Mouse (Mus musculus): ENCODE measurements around the gene Mfsd4a. TPM values are rescaled to one million over a fixed set of nuclear protein-coding genes. Genes with fewer than 3 reads are reported as not detected.

Mfsd4a gene
- polyA plus RNA-seq, 1 experiment, result 64.1 TPM

- 58% methylated on average over 12 of the region's 12 CpGs for WGBS
Observed at GRCm38 (mm10) chr1:131981378-131982013, 86.4 kb downstream of the Mfsd4a start.

DNA sequence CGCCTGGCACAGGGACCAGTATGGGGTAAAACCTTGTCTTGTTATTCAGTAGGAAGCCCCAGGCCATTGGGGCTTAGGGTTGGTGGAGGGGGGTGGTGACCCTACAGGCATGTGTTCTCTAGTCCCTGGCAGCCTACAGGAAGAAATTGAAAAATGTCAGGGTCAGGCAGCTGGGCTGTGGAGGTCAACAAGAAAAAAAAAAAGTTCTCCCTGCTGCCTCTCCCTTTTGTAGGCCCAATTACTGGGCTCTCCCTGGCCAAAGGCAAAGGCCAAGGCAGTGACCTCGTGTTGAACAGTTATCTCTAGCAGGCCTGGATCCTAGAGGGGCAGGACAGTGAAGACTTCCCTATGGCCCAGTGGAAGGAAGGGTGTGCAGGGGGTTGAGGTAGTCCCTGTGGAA lies 87.4 kb downstream of the Mfsd4a start:
- 57% methylated on average over 2 of the region's 2 CpGs for WGBS
- TF ChIP-seq CTCF (conservative IDR thresholded peaks at IDR 0.05; ENCODE audit: insufficient read depth, insufficient read length, low read depth, low read length) (no peak), POLR2A (IDR thresholded peaks at IDR 0.05; ENCODE audit: low read depth, low read length) (no peak)
- DNase-seq, result no peak

More at GRCm38 (mm10) chr1:131981378-131982013, 86.4 kb downstream of the Mfsd4a start:
- DNase-seq, result peak; percentile 80
- Histone ChIP-seq H3K36me3 (ENCODE audit: control insufficient read depth, insufficient read depth, low read length) (no peaks in the 10 kb centered on the region), H3K27me3 (replicated peaks; ENCODE audit: control insufficient read depth, insufficient read depth, low read length) (no peaks in the 10 kb centered on the region), H3K4me1 (ENCODE audit: control insufficient read depth, insufficient read depth, low read length) (no peaks in the 10 kb centered on the region), H3K27ac (ENCODE audit: insufficient read depth, low read depth, low read length) (no peak overlapping the region), H3K4me3 (ENCODE audit: insufficient read depth, low read depth, low read length) (no peak overlapping the region)
- TF ChIP-seq POLR2A (IDR thresholded peaks at IDR 0.05; ENCODE audit: low read depth, low read length) (no peak), CTCF (conservative IDR thresholded peaks at IDR 0.05; ENCODE audit: insufficient read depth, insufficient read length, low read depth, low read length) (peak; percentile 93)

DNA sequence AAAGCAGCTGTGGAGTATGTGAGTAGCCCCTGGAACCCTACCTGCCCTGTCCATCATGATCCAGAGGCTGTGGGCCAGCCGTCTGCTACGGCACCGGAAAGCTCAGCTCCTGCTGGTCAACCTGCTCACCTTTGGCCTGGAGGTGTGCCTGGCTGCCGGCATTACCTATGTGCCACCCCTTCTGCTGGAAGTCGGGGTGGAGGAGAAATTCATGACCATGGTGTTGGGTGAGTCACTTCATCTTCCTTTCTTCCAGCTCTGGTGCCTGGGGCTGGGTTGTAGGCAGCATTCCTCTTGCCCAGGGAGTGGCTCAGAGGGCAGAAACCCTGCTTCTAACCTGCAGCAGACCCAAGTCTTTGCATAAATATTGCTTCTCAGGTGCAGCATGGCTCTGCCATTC lies 91.0 kb downstream of the Mfsd4a start:
- TF ChIP-seq CTCF (conservative IDR thresholded peaks at IDR 0.05; ENCODE audit: insufficient read depth, insufficient read length, low read depth, low read length), result no peak
- TF ChIP-seq POLR2A (IDR thresholded peaks at IDR 0.05; ENCODE audit: low read depth, low read length), result no peak

More for the DNA sequence above, 87.4 kb downstream of the Mfsd4a start:
- Histone ChIP-seq H3K27ac (ENCODE audit: insufficient read depth, low read depth, low read length) (no peak overlapping the region), H3K27me3 (replicated peaks; ENCODE audit: control insufficient read depth, insufficient read depth, low read length) (no peaks in the 10 kb centered on the region), H3K4me1 (ENCODE audit: control insufficient read depth, insufficient read depth, low read length) (no peaks in the 10 kb centered on the region), H3K36me3 (ENCODE audit: control insufficient read depth, insufficient read depth, low read length) (no peaks in the 10 kb centered on the region), H3K4me3 (ENCODE audit: insufficient read depth, low read depth, low read length) (no peak overlapping the region)

GRCm38 (mm10) chr1:131973991-131974390 lies 93.9 kb downstream of the Mfsd4a start:
- Histone ChIP-seq H3K27me3 (replicated peaks; ENCODE audit: control insufficient read depth, insufficient read depth, low read length) (no peaks in the 10 kb centered on the region), H3K4me3 (ENCODE audit: insufficient read depth, low read depth, low read length) (no peak overlapping the region), H3K4me1 (ENCODE audit: control insufficient read depth, insufficient read depth, low read length) (peaks cover 43% of the 10 kb centered on the region), H3K27ac (ENCODE audit: insufficient read depth, low read depth, low read length) (no peak overlapping the region), H3K36me3 (ENCODE audit: control insufficient read depth, insufficient read depth, low read length) (no peaks in the 10 kb centered on the region)
- DNase-seq, result no peak
- TF ChIP-seq POLR2A (IDR thresholded peaks at IDR 0.05; ENCODE audit: low read depth, low read length) (no peak), CTCF (conservative IDR thresholded peaks at IDR 0.05; ENCODE audit: insufficient read depth, insufficient read length, low read depth, low read length) (no peak)
- 74% methylated on average over 6 of the region's 6 CpGs for WGBS

More for the DNA sequence above, 91.0 kb downstream of the Mfsd4a start:
- no peak overlapping the region for H3K4me3 ChIP-seq (ENCODE audit: insufficient read depth, low read depth, low read length)
- peaks cover 19% of the 10 kb centered on the region for H3K4me1 ChIP-seq (ENCODE audit: control insufficient read depth, insufficient read depth, low read length)
- H3K36me3 ChIP-seq (ENCODE audit: control insufficient read depth, insufficient read depth, low read length), result no peaks in the 10 kb centered on the region
- H3K27ac ChIP-seq (ENCODE audit: insufficient read depth, low read depth, low read length), result no peak overlapping the region
- WGBS, result 55% methylated on average over 5 of the region's 5 CpGs
- DNase-seq, result no peak
- H3K27me3 ChIP-seq (replicated peaks; ENCODE audit: control insufficient read depth, insufficient read depth, low read length), result no peaks in the 10 kb centered on the region

Other genes with a start within 250 kb of the Mfsd4a start
- gene Slc41a1, start 240.6 kb downstream of the Mfsd4a start, polyA plus RNA-seq (2012; rRNA removed), result 22.4 and 27.8 TPM in 2 replicates
- gene Rab29, start 200.8 kb downstream of the Mfsd4a start, polyA plus RNA-seq (2012; rRNA removed), result 27.0 and 33.8 TPM in 2 replicates
- gene Nucks1, start 157.5 kb downstream of the Mfsd4a start, polyA plus RNA-seq (2012; rRNA removed), result 8.4 and 14.3 TPM in 2 replicates
- 30.5 and 37.8 TPM in 2 replicates for gene Slc45a3, start 105.1 kb downstream of the Mfsd4a start, polyA plus RNA-seq (2012; rRNA removed)
- 18.4 and 27.8 TPM in 2 replicates for gene Elk4, start 60.5 kb downstream of the Mfsd4a start, polyA plus RNA-seq (2012; rRNA removed)
- 69.3 and 73.8 TPM in 2 replicates for gene Cdk18, start 71.6 kb upstream of the Mfsd4a start, polyA plus RNA-seq (2012; rRNA removed)
- not detected in 2 replicates for gene Lemd1, start 123.4 kb upstream of the Mfsd4a start, polyA plus RNA-seq (2012; rRNA removed)
- gene AC124108.1, start 123.4 kb upstream of the Mfsd4a start, polyA plus RNA-seq (2012; rRNA removed), result not detected in 2 replicates
- not detected in 2 replicates for gene Gm10188, start 161.7 kb upstream of the Mfsd4a start, polyA plus RNA-seq (2012; rRNA removed)
- 15.7 and 17.7 TPM in 2 replicates for gene Klhdc8a, start 230.6 kb upstream of the Mfsd4a start, polyA plus RNA-seq (2012; rRNA removed)
- 56.1 and 73.7 TPM in 2 replicates for gene Nuak2, start 248.1 kb upstream of the Mfsd4a start, polyA plus RNA-seq (2012; rRNA removed)